Comparison of ENCODE assay signal across 8 mouse cellular contexts in the genomic region with DNA sequence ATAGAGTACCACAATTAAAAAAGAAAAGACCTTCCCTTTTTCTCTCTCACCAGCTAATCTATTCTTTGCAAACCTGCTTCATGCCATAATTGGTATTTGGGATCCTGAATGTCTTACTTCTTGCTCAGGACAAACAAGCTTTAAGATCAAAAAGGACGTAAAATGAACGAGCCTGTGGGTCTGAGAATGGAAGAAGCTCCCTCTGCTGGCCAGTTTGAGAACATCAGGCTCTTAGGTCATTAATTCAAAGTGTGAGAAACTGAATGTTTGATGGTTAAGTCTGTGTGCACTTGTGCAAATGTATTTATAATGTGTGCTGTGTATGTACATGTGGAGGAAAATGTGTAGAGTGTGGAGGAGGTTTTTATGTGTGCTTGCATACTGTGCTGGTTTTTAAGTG. TPM values are rescaled to one million over a fixed set of nuclear protein-coding genes. Genes with fewer than 3 reads are reported as not detected.
A peak's percentile ranks its signal among the peaks of the same experiment; 100 is the strongest.
DNase-seq lines count a peak whose midpoint lies in the region; TF ChIP-seq lines count a peak whose summit lies in the region.

No protein-coding gene starts in this region.

- no peaks in the 10 kb centered on the region for H3K79me2 ChIP-seq in heart, adult 2 months (replicated peaks; ENCODE audit: control insufficient read depth, insufficient read depth, low read length)

- WGBS in heart, adult 2 months, result 12% methylated on average over 2 of the region's 2 CpGs

- intact Hi-C loops in heart, adult 2 months (cut with DNase I), result loop anchor here (1.0 to 2.0 kb wide), 3 partner anchors 46 to 152 kb away; no protein-coding TSS in a partner anchor
- intact Hi-C loops in heart, postnatal 25 days (cut with DNase I), result loop anchor here (1.0 kb wide), 3 partner anchors 45 to 152 kb away; no protein-coding TSS in a partner anchor

- H3K27me3 ChIP-seq in heart, adult 2 months (ENCODE audit: control insufficient read depth, insufficient read depth, low read length), result no peaks in the 10 kb centered on the region

- no peak overlapping the region for H3K27ac ChIP-seq in heart, adult 2 months

- DNase-seq in heart, adult 2 months, result no peak
- no peak for DNase-seq in heart, postnatal 25 days (ENCODE audit: low spot score)
- DNase-seq in A20 (ENCODE audit: low read depth, low spot score), result peak; percentile 61
- peak; percentile 70 for DNase-seq in NIH3T3 (ENCODE audit: low read depth)
- peak; percentile 79 for DNase-seq in embryo, embryonic 10.5 days (ENCODE audit: low spot score)
- peak; percentile 33 for DNase-seq in layer of hippocampus, adult 9-10 months (ENCODE audit: low spot score)
- DNase-seq in natural killer cell, adult 2 months (ENCODE audit: low spot score in 2 of 2), result peak; percentile 26 to 56
- no peak for DNase-seq in urinary bladder, postnatal 36 days (ENCODE audit: low spot score in 2 of 2)

- no peak overlapping the region for H3K4me3 ChIP-seq in heart, adult 2 months

- no peak overlapping the region for H3K9ac ChIP-seq in heart, adult 2 months (ENCODE audit: low read depth, low read length)

- no peak for TF ChIP-seq POLR2A in heart, adult 2 months (IDR thresholded peaks at IDR 0.05; ENCODE audit: insufficient read depth, low read depth, low read length)

- H3K36me3 ChIP-seq in heart, adult 2 months (ENCODE audit: control insufficient read depth, insufficient read depth, low read length), result no peaks in the 10 kb centered on the region

- TF ChIP-seq CTCF in heart, adult 2 months (IDR thresholded peaks at IDR 0.05), result peak; percentile 88

- H3K4me1 ChIP-seq in heart, adult 2 months (ENCODE audit: control insufficient read depth, insufficient read depth, low read length), result no peaks in the 10 kb centered on the region

- no peak for TF ChIP-seq EP300 in heart, adult 2 months (IDR thresholded peaks at IDR 0.05; ENCODE audit: insufficient read depth, low read depth, low read length)

RNA-seq across cellular contexts. Expression of a gene that starts 5.0 kb away (rescaled TPM):
- not detected for total RNA-seq in heart, adult 2 months (2021)
- polyA plus RNA-seq in heart, adult 2 months (2012; rRNA removed), result 1.0 TPM in 1 of 2 replicates, not detected in the other
- total RNA-seq in heart, postnatal 25 days (2021), result not detected

RNA-seq across cellular contexts. Expression of a gene that starts 21.7 kb away (rescaled TPM):
- not detected for total RNA-seq in heart, adult 2 months (2021)
- not detected in 2 replicates for polyA plus RNA-seq in heart, adult 2 months (2012; rRNA removed)
- total RNA-seq in heart, postnatal 25 days (2021), result not detected

RNA-seq across cellular contexts. Expression of a gene that starts 59.3 kb away (rescaled TPM):
- total RNA-seq in heart, adult 2 months (2021), result not detected
- not detected in 2 replicates for polyA plus RNA-seq in heart, adult 2 months (2012; rRNA removed)
- not detected for total RNA-seq in heart, postnatal 25 days (2021)

Comparison
In these comparisons a context has a peak if more than half of its experiments do, and no peak if none do; other contexts are left out.
1. DNase-seq: peak in A20 (single experiment), NIH3T3 (single experiment), embryo, embryonic 10.5 days (single experiment), layer of hippocampus, adult 9-10 months (single experiment) and natural killer cell, adult 2 months (2 of 2); none in heart, adult 2 months (0 of 2), heart, postnatal 25 days (single experiment) and urinary bladder, postnatal 36 days (0 of 2).